Mouse (Mus musculus): ENCODE results near the gene Mall. TPM values are rescaled to one million over a fixed set of nuclear protein-coding genes. Genes with fewer than 3 reads are reported as not detected.

Mall gene
- total RNA-seq, 1 experiment from 2014 or later: not detected

GRCm38 (mm10) chr2:127667015-127667414 is 62.7 kb downstream of the Mall start:
- no peak for ATAC-seq (replicated peaks in 1 of 2; ENCODE audit: insufficient read depth in 1 of 2, low FRiP score in 2 of 2, low TSS enrichment in 1 of 2, low read depth in 1 of 2, poor library complexity in 2 of 2, severe bottlenecking in 2 of 2)

GRCm38 (mm10) chr2:127662708-127663107 is 67.0 kb downstream of the Mall start:
- ATAC-seq (replicated peaks in 1 of 2; ENCODE audit: insufficient read depth in 1 of 2, low FRiP score in 2 of 2, low TSS enrichment in 1 of 2, low read depth in 1 of 2, poor library complexity in 2 of 2, severe bottlenecking in 2 of 2): no peak

GRCm38 (mm10) chr2:127656086-127656720 is 73.5 kb downstream of the Mall start, which contains the start of gene Mal:
Gene Mal (minus strand): TSS chr2:127656695.
- ATAC-seq (replicated peaks in 1 of 2; ENCODE audit: insufficient read depth in 1 of 2, low FRiP score in 2 of 2, low TSS enrichment in 1 of 2, low read depth in 1 of 2, poor library complexity in 2 of 2, severe bottlenecking in 2 of 2): peak in 1 of 2 experiments; percentile 42; a peak in 1 of 4 replicates

DNA sequence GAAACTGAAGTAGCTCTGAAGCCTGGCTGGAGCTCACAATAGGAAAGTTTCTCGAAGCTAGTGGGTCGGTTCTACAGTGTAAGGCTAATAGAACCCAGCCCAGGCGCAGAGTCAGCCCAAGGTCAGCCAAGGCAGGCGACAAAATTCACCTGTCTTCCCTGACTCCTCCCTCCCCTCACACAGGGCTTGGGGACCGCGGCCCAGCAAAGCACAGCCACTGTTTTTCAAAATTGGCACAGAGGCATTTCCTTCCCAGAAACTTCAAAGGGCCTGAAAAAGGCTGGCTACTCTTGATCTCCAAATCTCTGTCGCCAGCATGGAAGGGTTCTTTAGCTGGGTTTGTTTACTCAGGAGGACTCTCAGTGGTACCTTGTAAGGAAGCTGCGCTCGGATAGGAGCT is 74.3 kb downstream of the Mall start:
- ATAC-seq (replicated peaks in 1 of 2; ENCODE audit: insufficient read depth in 1 of 2, low FRiP score in 2 of 2, low TSS enrichment in 1 of 2, low read depth in 1 of 2, poor library complexity in 2 of 2, severe bottlenecking in 2 of 2): no peak

- no peak for ATAC-seq (replicated peaks in 1 of 2; ENCODE audit: insufficient read depth in 1 of 2, low FRiP score in 2 of 2, low TSS enrichment in 1 of 2, low read depth in 1 of 2, poor library complexity in 2 of 2, severe bottlenecking in 2 of 2)
These were observed 74.9 kb downstream of the Mall start for GRCm38 (mm10) chr2:127654786-127655185.

Other genes starting within 250 kb of the Mall start
- gene Kcnip3, start 207.8 kb downstream of the Mall start, total RNA-seq (2017): 4.0 and 4.5 TPM in 2 replicates
- gene Prom2, start 188.5 kb downstream of the Mall start, total RNA-seq (2017): 0.31 and 1.1 TPM in 2 replicates
- gene Zfp661, start 142.8 kb downstream of the Mall start, total RNA-seq (2017): 3.6 and 3.9 TPM in 2 replicates
- gene Mrps5, start 142.7 kb downstream of the Mall start, total RNA-seq (2017): 103 and 107 TPM in 2 replicates
- not detected in 2 replicates for gene Mal, start 73.2 kb downstream of the Mall start, total RNA-seq (2017)
- 20.2 and 28.3 TPM in 2 replicates for gene Nphp1, start 59.0 kb upstream of the Mall start, total RNA-seq (2017)
- 39.9 and 46.1 TPM in 2 replicates for gene Mtln, start 62.6 kb upstream of the Mall start, total RNA-seq (2017)
- 36.4 and 39.6 TPM in 2 replicates for gene Bub1, start 101.9 kb upstream of the Mall start, total RNA-seq (2017)
- not detected in 2 replicates for gene Acoxl, start 108.9 kb upstream of the Mall start, total RNA-seq (2017)

Data from hematopoietic stem cell, adult 5-6 weeks (primary cell).